Mouse (Mus musculus) ES-Bruce4 (cell line): ENCODE data around the gene Olfr1196.

Experiments
- CTCF ChIP-seq: IDR thresholded peaks from one replicate; pipeline ENCODE4 v1.8.1; 2011; ENCODE audit warnings: low read depth, low read length
- POLR2A ChIP-seq: IDR thresholded peaks from one replicate; pipeline ENCODE4 v1.8.1; 2011; ENCODE audit warnings: low read length; ENCODE audit not compliant: insufficient read depth

GRCm38 (mm10) chr2:88751270-88751669 is 46.9 kb upstream of the Olfr1196 start, which contains the start of gene Olfr1198:
- TF ChIP-seq POLR2A = no peak
- TF ChIP-seq CTCF = no peak
